Mouse (Mus musculus) cortical plate, adult 2 months (tissue): ENCODE results near the gene Lman1l.

Source experiments
- CTCF ChIP-seq: fragments of 200-500 bp; IDR thresholded peaks from 2 replicates; pipeline ENCODE4 v1.5.1; 2011; ENCODE audit warnings: mild to moderate bottlenecking, control low read depth, low read length; ENCODE audit not compliant: insufficient read depth; ENCODE audit errors: extremely low read depth
- POLR2A ChIP-seq: fragments of 200-500 bp; IDR thresholded peaks from 2 replicates; pipeline ENCODE4 v1.6.1; 2011; ENCODE audit warnings: mild to moderate bottlenecking, low read length, control low read depth; ENCODE audit not compliant: insufficient read depth; ENCODE audit errors: extremely low read depth

- TF ChIP-seq POLR2A (no peak), CTCF (no peak)
Observed at GRCm38 (mm10) chr9:57658970-57659369, 38.4 kb upstream of the Lman1l start.
